Mouse (Mus musculus) central nervous system, embryonic 11.5 days (tissue): ENCODE measurements around the gene Noc3l. TPM values are rescaled to one million over a fixed set of nuclear protein-coding genes. Genes with fewer than 3 reads are reported as not detected.

Experiments
- polyA plus RNA-seq: library from polyadenylated mRNA; depleted of rRNA; stranded (reverse); fragments of >200 nt; gene quantifications from 2 replicates; pipeline ENCODE4 v1.2.3, GENCODE M21; 2012; rRNA removed

The Noc3l gene
- polyA plus RNA-seq, result 18.9 and 21.3 TPM in 2 replicates

GRCm38 (mm10) chr19:38818766-38819426 lies at the start of gene Noc3l:
TSS of gene Noc3l (minus strand) at chr19:38819237.

GRCm38 (mm10) chr19:38836438-38837170 lies 17.6 kb upstream of the Noc3l start, which contains the start of gene Tbc1d12:
TSS of gene Tbc1d12 (plus strand) at chr19:38836579.

Other genes starting within 250 kb of the Noc3l start
- 6.3 and 6.7 TPM in 2 replicates for gene Tbc1d12, start 17.3 kb upstream of the Noc3l start, polyA plus RNA-seq
- 49.0 and 52.8 TPM in 2 replicates for gene Hells, start 111.7 kb upstream of the Noc3l start, polyA plus RNA-seq
- 0.02 and 0.22 TPM in 2 replicates for gene Cyp2c55, start 187.8 kb upstream of the Noc3l start, polyA plus RNA-seq
- 0.02 TPM in 2 replicates for gene Cyp2c65, start 241.8 kb upstream of the Noc3l start, polyA plus RNA-seq